Mouse (Mus musculus): ENCODE measurements around the gene Supt3.

DNA sequence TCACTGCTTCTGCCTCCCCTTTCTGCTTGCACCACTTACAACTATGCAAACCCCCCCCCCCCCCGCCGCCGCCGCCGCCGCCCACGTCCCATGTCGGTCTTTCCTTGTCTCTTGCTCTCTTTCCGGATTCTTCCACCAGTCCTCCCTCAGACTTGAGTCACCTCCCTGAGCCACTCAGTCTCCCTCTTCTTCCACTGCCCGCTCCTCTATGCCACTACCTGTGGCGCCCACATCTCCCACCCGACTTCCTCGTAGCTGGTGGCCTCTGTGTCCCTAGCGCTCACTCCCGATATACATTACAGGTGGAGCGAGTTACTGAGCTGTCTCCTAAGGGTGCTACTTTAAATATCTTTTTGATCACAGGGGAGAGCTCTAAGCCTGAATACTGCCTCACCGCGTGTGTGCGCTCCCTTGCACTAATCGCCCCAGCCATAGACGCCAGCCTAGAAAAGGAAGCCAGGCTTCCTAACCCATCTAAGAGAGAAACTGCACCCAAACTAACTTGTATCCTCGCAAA lies 38.8 kb upstream of the Supt3 start:
- TF ChIP-seq CTCF (IDR thresholded peaks at IDR 0.05; ENCODE audit: low read depth, low read length) (no peak), POLR2A (IDR thresholded peaks at IDR 0.05; ENCODE audit: extremely low read depth, insufficient read depth, low read length) (no peak)
